Mouse (Mus musculus) thymus, postnatal 0 days (tissue): ENCODE results near the gene Nrcam. TPM values are rescaled to one million over a fixed set of nuclear protein-coding genes. Genes with fewer than 3 reads are reported as not detected.

Experiments used
- DNase-seq: peaks from one replicate; pipeline ENCODE4 v3.0.0-alpha.2; 2015; ENCODE audit warnings: low spot score
- polyA plus RNA-seq: library from polyadenylated mRNA; unstranded; fragments of >200 nt; fragmentation: Nextera tagmentation; extraction: Ambion mirVana; gene quantifications from 2 replicates; pipeline ENCODE4 v1.2.1, GENCODE M21; 2015

The Nrcam gene
- polyA plus RNA-seq, 1 experiment from 2014 or later: 2.9 TPM

- no peak for DNase-seq
Measured at GRCm38 (mm10) chr12:44509406-44510104, 180.9 kb downstream of the Nrcam start.

- DNase-seq: peak; percentile 7
Measured at GRCm38 (mm10) chr12:44515066-44515465, 186.4 kb downstream of the Nrcam start.

GRCm38 (mm10) chr12:44519440-44520141 lies 190.9 kb downstream of the Nrcam start:
- no peak for DNase-seq

GRCm38 (mm10) chr12:44521496-44521895 lies 192.8 kb downstream of the Nrcam start:
- no peak for DNase-seq

- no peak for DNase-seq
Measured at GRCm38 (mm10) chr12:44524621-44525565, 196.2 kb downstream of the Nrcam start.

- DNase-seq: no peak
Measured at GRCm38 (mm10) chr12:44528391-44529016, 199.8 kb downstream of the Nrcam start.

- no peak for DNase-seq
Measured at GRCm38 (mm10) chr12:44532337-44533113, 203.8 kb downstream of the Nrcam start.

- DNase-seq: no peak
Measured at GRCm38 (mm10) chr12:44534100-44534633, 205.5 kb downstream of the Nrcam start.

- DNase-seq: no peak
Measured at GRCm38 (mm10) chr12:44535623-44536022, 206.9 kb downstream of the Nrcam start.

- DNase-seq: peak; percentile 46
Measured at GRCm38 (mm10) chr12:44547721-44548369, 219.2 kb downstream of the Nrcam start.

- no peak for DNase-seq
Measured at GRCm38 (mm10) chr12:44548465-44548864, 219.8 kb downstream of the Nrcam start.

GRCm38 (mm10) chr12:44551614-44552013 lies 222.9 kb downstream of the Nrcam start:
- DNase-seq: no peak

- DNase-seq: no peak
Measured at GRCm38 (mm10) chr12:44554051-44554450, 225.4 kb downstream of the Nrcam start.

GRCm38 (mm10) chr12:44554808-44555207 lies 226.1 kb downstream of the Nrcam start:
- DNase-seq: no peak

- DNase-seq: no peak
Measured at GRCm38 (mm10) chr12:44560002-44560401, 231.3 kb downstream of the Nrcam start.

- DNase-seq: no peak
Measured at GRCm38 (mm10) chr12:44570070-44570469, 241.4 kb downstream of the Nrcam start.

GRCm38 (mm10) chr12:44572664-44573063 lies 244.0 kb downstream of the Nrcam start:
- peak; percentile 5 for DNase-seq

GRCm38 (mm10) chr12:44574167-44574566 lies 245.5 kb downstream of the Nrcam start:
- DNase-seq: no peak

- peak; percentile 64 for DNase-seq
Measured at GRCm38 (mm10) chr12:44601410-44602149, 272.9 kb downstream of the Nrcam start.
